Mouse (Mus musculus) liver, embryonic 13.5 days (tissue): Measurements from ENCODE around the gene Akain1. TPM values are rescaled to one million over a fixed set of nuclear protein-coding genes. Genes with fewer than 3 reads are reported as not detected.

Experiments
- polyA plus RNA-seq: library from polyadenylated mRNA; unstranded; fragments of >200 nt; fragmentation: Nextera tagmentation; extraction: Ambion mirVana; gene quantifications from 2 replicates; pipeline ENCODE4 v1.2.1, GENCODE M21; 2015

Gene Akain1
- polyA plus RNA-seq, 1 experiment from 2014 or later: not detected

Other genes with a start within 250 kb of the Akain1 start
- gene Zbtb14, start 56.3 kb upstream of the Akain1 start, polyA plus RNA-seq: 9.8 and 13.3 TPM in 2 replicates